Mouse (Mus musculus) liver, embryonic 11.5 days (tissue): ENCODE data around the gene Vmn1r39. TPM values are rescaled to one million over a fixed set of nuclear protein-coding genes. Genes with fewer than 3 reads are reported as not detected.
"Not testable (repeated sequence)": the region's sequence is repeated elsewhere in the genome, so short reads cannot be mapped to it uniquely, and the experiment has no call there.

ENCODE experiments used
- ATAC-seq: fragments of 200-750 bp; cut with Nextera tagmentation; replicated peaks from 2 replicates; pipeline ENCODE4 v1.8.0; 2017; ENCODE audit warnings: moderate number of reproducible peaks, mild to moderate bottlenecking, moderate TSS enrichment, moderate library complexity; ENCODE audit not compliant: low FRiP score
- DNase-seq: peaks from one replicate; pipeline ENCODE4 v3.0.0-alpha.2; 2017; ENCODE audit warnings: low spot score
- H3K27ac ChIP-seq: fragments of 300-500 bp; sonication (generic); 2 replicates; pipeline ENCODE4 v1.5.1; 2014; ENCODE audit warnings: mild to moderate bottlenecking, low read depth, low read length, control low read depth
- H3K27me3 ChIP-seq: fragments of 300-500 bp; sonication (generic); replicated peaks from 2 replicates; pipeline ENCODE4 v1.6.1; 2014; ENCODE audit warnings: low read length, mixed read lengths; ENCODE audit not compliant: control insufficient read depth, insufficient read depth
- H3K36me3 ChIP-seq: fragments of 300-500 bp; sonication (generic); 2 replicates; pipeline ENCODE4 v1.6.1; 2014; ENCODE audit warnings: mild to moderate bottlenecking, low read length, moderate library complexity, mixed read lengths; ENCODE audit not compliant: control insufficient read depth, insufficient read depth
- H3K4me1 ChIP-seq: fragments of 300-500 bp; sonication (generic); replicated peaks from 2 replicates; pipeline ENCODE4 v1.6.1; 2014; ENCODE audit warnings: low read length, mixed read lengths; ENCODE audit not compliant: control insufficient read depth, insufficient read depth
- H3K4me2 ChIP-seq: fragments of 300-500 bp; sonication (generic); 2 replicates; pipeline ENCODE4 v1.6.1; 2014; ENCODE audit warnings: mild to moderate bottlenecking, control low read depth, moderate library complexity
- H3K4me3 ChIP-seq: fragments of 300-500 bp; sonication (generic); 2 replicates; pipeline ENCODE4 v1.5.1; 2014; ENCODE audit warnings: low read depth, low read length, control low read depth
- H3K9ac ChIP-seq: fragments of 300-500 bp; sonication (generic); 2 replicates; pipeline ENCODE4 v1.6.1; 2014; ENCODE audit warnings: low read depth, low read length, control low read depth
- H3K9me3 ChIP-seq: fragments of 300-500 bp; sonication (generic); 2 replicates; pipeline ENCODE4 v1.6.1; 2016; ENCODE audit warnings: low read length, inconsistent platforms, mixed read lengths; ENCODE audit not compliant: control insufficient read depth
- WGBS: fragments of 180-500 bp; shearing (Covaris S2); extraction: QIAGEN DNeasy Blood & Tissue Kit; methylation state at CpG from one replicate; pipeline ENCODE4 v1.1.7; 2014; 5-methylcytosine and 5-hydroxymethylcytosine counted together
- polyA plus RNA-seq: library from polyadenylated mRNA; unstranded; fragments of >200 nt; fragmentation: Nextera tagmentation; extraction: Ambion mirVana; gene quantifications from 2 replicates; pipeline ENCODE4 v1.2.1, GENCODE M21; 2014

Gene Vmn1r39
- polyA plus RNA-seq = not detected in 2 replicates

GRCm38 (mm10) chr6:66810509-66810908, at the start of gene Vmn1r39:
Gene Vmn1r39, minus strand, starts transcription at chr6:66810609.
- no peak for ATAC-seq

GRCm38 (mm10) chr6:66859391-66859790, 49.0 kb upstream of the Vmn1r39 start:
- no peak overlapping the region for H3K9ac ChIP-seq
- no peak for DNase-seq
- H3K27ac ChIP-seq = no peak overlapping the region
- H3K4me1 ChIP-seq = no peaks in the 10 kb centered on the region
- ATAC-seq = no peak
- H3K4me3 ChIP-seq = no peak overlapping the region
- no peaks in the 10 kb centered on the region for H3K27me3 ChIP-seq
- no peaks in the 10 kb centered on the region for H3K36me3 ChIP-seq
- H3K9me3 ChIP-seq = no peaks in the 10 kb centered on the region
- H3K4me2 ChIP-seq = no peak overlapping the region

More at GRCm38 (mm10) chr6:66810509-66810908, at the start of gene Vmn1r39:
- no peaks in the 10 kb centered on the region for H3K4me1 ChIP-seq
- no peak within 1 kb of the TSS for H3K27ac ChIP-seq
- no peak within 1 kb of the TSS for H3K4me3 ChIP-seq
- H3K9me3 ChIP-seq = no peaks in the 10 kb centered on the region
- no peak within 1 kb of the TSS for H3K9ac ChIP-seq
- no peaks in the 10 kb centered on the region for H3K36me3 ChIP-seq
- no peak for DNase-seq
- no peaks in the 10 kb centered on the region for H3K27me3 ChIP-seq
- WGBS = 81% methylated on average over 2 of the region's 2 CpGs
- no peak within 1 kb of the TSS for H3K4me2 ChIP-seq

- Histone ChIP-seq H3K4me3 (no peak overlapping the region), H3K9ac (no peak overlapping the region), H3K36me3 (no peaks in the 10 kb centered on the region), H3K4me2 (no peak overlapping the region), H3K27me3 (no peaks in the 10 kb centered on the region), H3K4me1 (no peaks in the 10 kb centered on the region), H3K9me3 (no peaks in the 10 kb centered on the region), H3K27ac (no peak overlapping the region)
- whole genome bisulfite sequencing = 76% methylated on average over 1 of the region's 1 CpGs
- no peak for ATAC-seq
- no peak for DNase-seq
These were observed 47.9 kb upstream of the Vmn1r39 start for GRCm38 (mm10) chr6:66858356-66858755.

GRCm38 (mm10) chr6:66856236-66856635, 45.8 kb upstream of the Vmn1r39 start:
- no peaks in the 10 kb centered on the region for H3K4me1 ChIP-seq
- no peak overlapping the region for H3K9ac ChIP-seq
- H3K4me3 ChIP-seq = no peak overlapping the region
- H3K27ac ChIP-seq = no peak overlapping the region
- H3K27me3 ChIP-seq = no peaks in the 10 kb centered on the region
- DNase-seq = no peak
- no peak overlapping the region for H3K4me2 ChIP-seq
- no peak for ATAC-seq
- H3K36me3 ChIP-seq = no peaks in the 10 kb centered on the region
- no peaks in the 10 kb centered on the region for H3K9me3 ChIP-seq

- Histone ChIP-seq H3K9me3 (no peaks in the 10 kb centered on the region), H3K27ac (no peak overlapping the region), H3K4me1 (no peaks in the 10 kb centered on the region), H3K9ac (no peak overlapping the region), H3K4me2 (no peak overlapping the region), H3K36me3 (no peaks in the 10 kb centered on the region), H3K27me3 (no peaks in the 10 kb centered on the region), H3K4me3 (no peak overlapping the region)
- ATAC-seq = no peak
- WGBS = 47% methylated on average over 4 of the region's 4 CpGs
- no peak for DNase-seq
These were observed 38.5 kb upstream of the Vmn1r39 start for GRCm38 (mm10) chr6:66848936-66849335.

- not testable (repeated sequence) for H3K9me3 ChIP-seq, H3K9ac ChIP-seq, H3K4me3 ChIP-seq, H3K4me2 ChIP-seq, H3K27ac ChIP-seq, H3K4me1 ChIP-seq, H3K36me3 ChIP-seq, H3K27me3 ChIP-seq, DNase-seq, ATAC-seq
- 4% methylated on average over 1 of the region's 1 CpGs for WGBS
These were observed 30.2 kb upstream of the Vmn1r39 start for GRCm38 (mm10) chr6:66840631-66841030.

- H3K9ac ChIP-seq = no peak overlapping the region
- H3K27ac ChIP-seq = no peak overlapping the region
- H3K9me3 ChIP-seq = no peaks in the 10 kb centered on the region
- H3K36me3 ChIP-seq = no peaks in the 10 kb centered on the region
- DNase-seq (no peak), ATAC-seq (no peak)
- H3K4me3 ChIP-seq = no peak overlapping the region
- H3K27me3 ChIP-seq = no peaks in the 10 kb centered on the region
- H3K4me1 ChIP-seq = no peaks in the 10 kb centered on the region
- no peak overlapping the region for H3K4me2 ChIP-seq
These were observed 26.5 kb upstream of the Vmn1r39 start for GRCm38 (mm10) chr6:66836932-66837331.

- Histone ChIP-seq H3K36me3 (no peaks in the 10 kb centered on the region), H3K4me2 (no peak overlapping the region), H3K9ac (no peak overlapping the region), H3K27ac (no peak overlapping the region), H3K27me3 (no peaks in the 10 kb centered on the region), H3K9me3 (no peaks in the 10 kb centered on the region), H3K4me3 (no peak overlapping the region), H3K4me1 (no peaks in the 10 kb centered on the region)
- 67% methylated on average over 1 of the region's 1 CpGs for WGBS
- DNase-seq = no peak
- no peak for ATAC-seq
These were observed 4.1 kb downstream of the Vmn1r39 start for GRCm38 (mm10) chr6:66806311-66806710.

GRCm38 (mm10) chr6:66805713-66806112, 4.7 kb downstream of the Vmn1r39 start:
- H3K27ac ChIP-seq = no peak overlapping the region
- H3K4me1 ChIP-seq = no peaks in the 10 kb centered on the region
- H3K4me2 ChIP-seq = no peak overlapping the region
- H3K36me3 ChIP-seq = no peaks in the 10 kb centered on the region
- DNase-seq (no peak), ATAC-seq (no peak)
- no peak overlapping the region for H3K4me3 ChIP-seq
- no peak overlapping the region for H3K9ac ChIP-seq
- H3K9me3 ChIP-seq = no peaks in the 10 kb centered on the region
- H3K27me3 ChIP-seq = no peaks in the 10 kb centered on the region
- WGBS = 79% methylated on average over 3 of the region's 3 CpGs
